Mouse (Mus musculus): Measurements from ENCODE around the gene Arhgef16.

- TF ChIP-seq CTCF (IDR thresholded peaks at IDR 0.05; ENCODE audit: extremely low read depth, insufficient read depth, insufficient read length, insufficient replicate concordance) (no peak), POLR2A (IDR thresholded peaks at IDR 0.05; ENCODE audit: low read depth, low read length) (no peak)
Observed at GRCm38 (mm10) chr4:154312143-154312812, 10.8 kb upstream of the Arhgef16 start.

All from spleen, adult 2 months (tissue).